Mouse (Mus musculus) megakaryocyte-erythroid progenitor cell, adult 5-6 weeks (primary cell): ENCODE measurements around the gene Thbs1. TPM values are rescaled to one million over a fixed set of nuclear protein-coding genes. Genes with fewer than 3 reads are reported as not detected.

Experiments
- ATAC-seq: replicated peaks from 2 replicates; pipeline ENCODE4 v1.8.0; 2016; ENCODE audit warnings: mild to moderate bottlenecking, inconsistent platforms; ENCODE audit not compliant: severe bottlenecking, poor library complexity, low FRiP score, low TSS enrichment
- total RNA-seq, 2 experiments: library from RNA; stranded (forward) in 1 of 2; stranded (reverse) in 1 of 2; fragments of 200-1000, 215-1000 nt in 1 of 2; fragments of >200 nt in 1 of 2; fragmentation: Nextera tagmentation in 1 of 2; gene quantifications; 2 replicates each; pipeline ENCODE4 v1.2.3; 2014 to 2017

Thbs1 gene
- total RNA-seq, 2 experiments from 2014 or later, result 1.2 TPM; not detected in 1

- no peak for ATAC-seq
These were observed 1.3 kb downstream of the Thbs1 start for GRCm38 (mm10) chr2:118112846-118113479.

- ATAC-seq, result no peak
These were observed 2.3 kb downstream of the Thbs1 start for GRCm38 (mm10) chr2:118113808-118114524.

GRCm38 (mm10) chr2:118114671-118115070 lies 3.0 kb downstream of the Thbs1 start:
- no peak for ATAC-seq

GRCm38 (mm10) chr2:118115647-118116046 lies 4.0 kb downstream of the Thbs1 start:
- ATAC-seq, result no peak

- ATAC-seq, result no peak
These were observed 4.5 kb downstream of the Thbs1 start for GRCm38 (mm10) chr2:118116180-118116579.

- no peak for ATAC-seq
These were observed 5.1 kb downstream of the Thbs1 start for GRCm38 (mm10) chr2:118116754-118117290.

GRCm38 (mm10) chr2:118117401-118117800 lies 5.7 kb downstream of the Thbs1 start:
- ATAC-seq, result no peak

GRCm38 (mm10) chr2:118118045-118118444 lies 6.4 kb downstream of the Thbs1 start:
- ATAC-seq, result no peak

- ATAC-seq, result no peak
These were observed 6.8 kb downstream of the Thbs1 start for GRCm38 (mm10) chr2:118118515-118118914.

- no peak for ATAC-seq
These were observed 8.0 kb downstream of the Thbs1 start for GRCm38 (mm10) chr2:118119684-118120083.

- ATAC-seq, result no peak
These were observed 8.4 kb downstream of the Thbs1 start for GRCm38 (mm10) chr2:118120095-118120494.

- no peak for ATAC-seq
These were observed 9.1 kb downstream of the Thbs1 start for GRCm38 (mm10) chr2:118120751-118121150.

GRCm38 (mm10) chr2:118122291-118122690 lies 10.6 kb downstream of the Thbs1 start:
- no peak for ATAC-seq

- no peak for ATAC-seq
These were observed 12.1 kb downstream of the Thbs1 start for GRCm38 (mm10) chr2:118123743-118124142.

GRCm38 (mm10) chr2:118124437-118124836 lies 12.8 kb downstream of the Thbs1 start:
- ATAC-seq, result no peak

GRCm38 (mm10) chr2:118125211-118125939 lies 13.7 kb downstream of the Thbs1 start:
- no peak for ATAC-seq

GRCm38 (mm10) chr2:118125943-118126470 lies 14.3 kb downstream of the Thbs1 start:
- ATAC-seq, result no peak

- no peak for ATAC-seq
These were observed 16.0 kb downstream of the Thbs1 start for GRCm38 (mm10) chr2:118127516-118128288.

GRCm38 (mm10) chr2:118128313-118128712 lies 16.6 kb downstream of the Thbs1 start:
- ATAC-seq, result no peak
